Mouse (Mus musculus) cerebral cortex, adult 2 months (tissue): ENCODE data around the gene Cdc25a.

Source experiments
- WGBS: fragments of 180-500 bp; shearing (Covaris S2); methylation state at CpG from one replicate; pipeline ENCODE4 v1.1.7; 2018; 5-methylcytosine and 5-hydroxymethylcytosine counted together

The Cdc25a gene

DNA sequence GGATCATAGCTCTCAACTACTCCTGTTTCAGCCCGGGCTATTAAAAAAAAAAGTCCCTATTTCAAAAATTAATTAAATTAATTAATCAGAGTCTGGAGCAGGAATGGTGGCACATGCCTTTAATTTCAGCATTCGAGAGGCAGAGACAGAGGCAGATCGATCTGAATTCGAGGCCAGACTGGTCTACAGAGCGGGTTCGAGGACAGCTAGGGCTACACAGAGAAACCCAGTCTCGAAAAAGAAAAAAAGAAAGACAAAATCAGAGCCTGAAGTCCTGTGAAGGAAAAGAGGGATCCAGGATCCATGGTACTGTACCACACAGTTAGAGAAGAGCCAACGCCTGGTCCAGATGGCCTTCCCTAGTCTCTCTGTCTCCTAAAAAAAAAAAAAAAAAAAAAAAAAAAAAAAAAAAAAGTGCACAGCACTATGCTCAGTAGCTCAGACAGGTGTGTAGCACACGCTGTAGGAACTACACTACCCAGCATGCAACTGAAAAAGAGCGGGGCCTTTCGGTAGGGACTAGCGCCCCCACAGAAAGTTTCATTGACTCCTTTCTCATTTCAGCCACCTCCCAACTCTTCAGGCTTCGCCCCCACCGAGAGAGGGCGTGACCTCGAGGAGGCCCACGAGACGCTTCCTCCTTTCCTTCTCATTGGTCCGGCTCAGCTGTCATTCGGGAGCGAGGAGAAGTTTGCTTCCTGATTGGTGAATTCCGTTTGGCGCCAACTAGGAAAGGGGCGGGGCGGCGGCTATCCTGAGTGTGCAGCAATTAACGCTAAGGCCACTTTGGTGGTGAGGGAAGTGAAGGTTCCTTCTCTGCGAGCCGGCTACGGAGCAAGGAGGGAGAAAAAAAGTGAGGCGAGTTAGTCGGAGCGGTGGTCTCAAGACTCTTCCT, at the start of gene Cdc25a:
TSS of gene Cdc25a (plus strand) at position 783 of the 895 bp plus-strand sequence.
- WGBS = 7% methylated on average over 33 of the region's 33 CpGs

DNA sequence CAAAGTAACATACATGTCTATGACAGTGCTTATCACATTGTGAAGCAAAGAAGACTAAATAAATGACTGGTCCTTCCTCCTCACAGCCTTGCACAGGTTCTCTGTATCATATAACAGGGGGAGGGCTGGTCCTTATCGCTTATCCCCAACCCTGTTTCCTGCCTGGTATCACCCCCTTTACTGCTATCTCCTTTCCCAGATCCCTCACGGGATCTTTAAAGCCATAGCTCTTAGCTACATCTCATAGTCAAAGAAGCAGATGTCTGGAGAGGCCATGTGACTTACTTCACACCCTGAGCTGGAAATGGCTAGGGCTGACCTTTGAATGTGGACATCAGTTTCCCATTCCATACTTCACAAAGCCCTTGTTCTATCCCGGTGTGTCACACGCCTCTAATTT, 49.6 kb upstream of the Cdc25a start:
- 70% methylated on average over 4 of the region's 4 CpGs for WGBS

DNA sequence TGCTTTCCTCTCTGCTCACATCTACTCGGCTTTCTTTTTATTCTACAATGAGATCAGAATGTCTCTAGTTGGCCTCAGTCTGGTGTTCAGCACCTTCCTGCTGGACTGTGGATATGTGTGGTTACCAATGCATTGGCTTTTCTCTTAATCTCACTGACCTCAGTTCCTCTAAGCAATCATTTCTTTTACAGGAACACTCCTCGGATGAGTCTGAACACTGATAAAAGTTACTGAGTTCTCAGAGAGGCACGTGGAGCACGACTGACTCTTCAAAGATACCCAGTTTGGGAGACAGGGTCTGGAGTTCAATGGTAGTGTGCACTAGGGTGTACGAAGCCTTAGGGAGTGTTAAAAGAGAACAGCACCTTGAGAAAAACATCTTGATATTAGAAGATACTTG, 49.2 kb upstream of the Cdc25a start:
- 77% methylated on average over 5 of the region's 5 CpGs for WGBS

DNA sequence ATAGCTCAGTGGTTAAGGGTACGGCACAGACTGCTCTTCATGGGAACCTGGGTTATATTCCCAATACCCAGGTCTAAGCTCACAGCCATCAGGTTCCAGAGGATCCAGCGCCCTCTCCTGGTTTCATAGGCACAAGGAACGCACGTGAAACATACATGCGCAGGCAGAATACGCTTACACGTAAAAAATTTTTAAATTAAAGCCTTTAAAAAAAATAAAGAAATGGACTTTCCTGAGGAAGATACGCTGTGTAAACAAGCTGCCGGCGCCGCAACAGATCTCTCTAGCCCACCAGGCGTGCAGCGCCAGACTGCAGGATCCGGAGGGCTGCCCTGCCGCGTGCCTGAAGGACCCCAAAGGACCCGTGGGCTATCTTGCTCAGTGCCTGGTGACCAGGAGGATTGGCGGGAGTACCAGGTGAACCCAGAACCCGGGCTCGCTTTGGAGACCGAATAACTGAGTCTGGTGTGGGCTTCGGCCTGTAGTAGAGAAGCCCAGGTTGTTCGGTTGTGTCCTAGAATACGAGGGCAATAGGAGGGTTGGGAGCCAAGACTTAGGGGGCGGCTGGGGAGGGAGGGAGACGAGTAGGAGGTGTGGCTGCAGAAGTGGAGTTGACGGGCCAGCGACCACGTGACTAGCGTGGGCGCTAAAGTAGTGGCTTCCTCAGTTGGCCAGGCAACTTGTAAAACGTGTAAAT, 42.8 kb upstream of the Cdc25a start, which contains the start of gene Nme6:
TSS of gene Nme6 (plus strand) at position 359 of the 697 bp plus-strand sequence.
- under 1% methylated on average over 32 of the region's 32 CpGs for WGBS

DNA sequence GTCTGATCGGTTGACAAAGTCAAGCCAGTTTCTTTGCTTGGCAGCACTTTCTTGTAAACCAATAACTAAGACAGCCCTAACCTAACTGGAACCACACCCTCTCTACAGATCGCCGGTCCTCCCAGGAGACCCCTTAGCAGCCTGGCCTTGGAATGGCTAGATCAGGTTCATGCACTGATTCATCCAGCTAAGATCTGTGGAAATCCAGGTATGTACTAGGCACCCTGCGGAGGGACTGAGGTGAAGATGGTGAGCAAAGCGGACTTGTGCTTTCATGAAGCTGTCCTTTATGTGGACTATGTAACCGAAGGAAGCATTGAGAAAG, 42.3 kb upstream of the Cdc25a start:
- WGBS = 6% methylated on average over 6 of the region's 6 CpGs

DNA sequence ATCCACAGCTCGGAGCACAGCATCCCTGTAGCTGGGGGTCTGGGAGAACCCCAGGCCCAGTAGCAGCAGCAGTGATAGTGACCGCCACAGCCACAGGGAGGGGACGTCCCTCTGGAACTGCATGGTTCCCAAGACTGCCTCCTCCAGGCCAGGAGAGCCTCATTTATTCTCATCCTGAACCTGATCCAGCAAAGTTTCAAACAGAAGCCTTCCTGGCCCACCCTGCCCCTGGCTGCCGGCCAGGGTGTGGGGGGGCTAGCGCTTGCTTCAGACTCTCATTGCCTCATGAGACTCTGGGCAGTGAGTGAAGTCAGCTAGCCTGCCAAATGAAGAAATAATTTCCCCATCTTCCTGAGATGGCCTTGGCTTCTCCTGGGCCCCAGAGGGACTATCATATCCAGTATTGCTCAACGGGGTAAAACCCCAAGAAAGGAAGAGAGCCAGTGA, 26.0 kb upstream of the Cdc25a start, which contains the start of gene Camp:
TSS of gene Camp (minus strand) at position 306 of the 447 bp plus-strand sequence.
- WGBS = 59% methylated on average over 6 of the region's 6 CpGs

DNA sequence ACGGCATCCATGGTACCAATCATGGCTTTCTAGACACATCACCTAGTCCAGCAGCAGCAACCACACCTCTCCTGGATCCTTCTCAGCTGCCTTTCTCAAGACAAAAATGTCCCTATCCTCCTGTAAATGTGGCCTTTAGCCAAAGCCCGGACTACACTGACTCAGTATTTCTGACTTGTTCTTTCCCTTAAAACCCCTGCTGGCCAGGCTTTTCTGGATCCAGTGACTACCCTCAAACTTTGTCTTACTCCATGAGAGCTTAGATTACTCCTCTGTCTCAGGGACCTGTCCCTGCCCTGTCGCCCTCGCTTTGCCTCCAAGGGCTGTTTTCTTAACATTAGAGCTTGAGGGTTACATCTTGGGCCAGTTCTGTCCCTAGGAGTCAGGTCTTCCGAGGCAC, 25.3 kb upstream of the Cdc25a start:
- WGBS = 88% methylated on average over 5 of the region's 5 CpGs

DNA sequence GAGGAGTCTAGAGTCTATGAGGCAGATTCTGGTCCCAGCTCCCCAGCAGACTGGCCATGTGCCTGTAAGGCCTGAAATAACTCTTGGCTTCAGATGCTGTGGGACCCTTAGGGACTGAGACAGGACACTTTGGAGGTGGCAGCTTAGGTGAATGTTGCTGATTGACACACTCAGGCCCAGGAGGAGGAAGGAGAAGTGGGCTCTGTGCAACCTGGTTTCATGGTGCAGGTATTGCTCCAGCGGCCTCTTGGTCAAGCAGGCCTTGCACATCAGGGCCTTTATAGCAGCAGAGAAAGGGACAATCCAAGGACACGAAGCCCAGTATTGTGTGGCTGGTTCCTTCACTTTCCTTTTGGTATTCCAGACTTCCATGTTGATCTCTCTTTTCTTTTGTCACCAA, 21.0 kb upstream of the Cdc25a start:
- WGBS = 94% methylated on average over 2 of the region's 2 CpGs

DNA sequence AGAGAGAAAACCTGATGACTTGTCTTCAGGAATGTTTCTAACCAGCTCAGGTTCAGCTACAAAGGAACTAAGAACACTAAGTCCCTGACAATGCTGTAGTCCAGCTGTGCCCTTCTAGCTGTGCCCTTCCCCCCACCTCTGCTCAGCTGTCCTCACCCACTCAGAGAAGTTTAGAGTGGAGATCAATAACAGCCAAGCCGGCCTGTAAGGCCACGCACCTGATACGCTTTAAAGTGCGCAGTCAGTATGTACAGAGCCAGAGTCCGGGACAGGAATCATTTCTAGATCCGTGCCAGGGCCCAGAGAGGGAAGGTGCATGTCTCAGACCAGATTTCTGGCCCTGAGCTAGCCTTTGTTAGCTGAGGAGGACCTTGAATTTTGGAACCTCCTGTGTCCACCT, 19.4 kb upstream of the Cdc25a start:
- 91% methylated on average over 6 of the region's 6 CpGs for WGBS

DNA sequence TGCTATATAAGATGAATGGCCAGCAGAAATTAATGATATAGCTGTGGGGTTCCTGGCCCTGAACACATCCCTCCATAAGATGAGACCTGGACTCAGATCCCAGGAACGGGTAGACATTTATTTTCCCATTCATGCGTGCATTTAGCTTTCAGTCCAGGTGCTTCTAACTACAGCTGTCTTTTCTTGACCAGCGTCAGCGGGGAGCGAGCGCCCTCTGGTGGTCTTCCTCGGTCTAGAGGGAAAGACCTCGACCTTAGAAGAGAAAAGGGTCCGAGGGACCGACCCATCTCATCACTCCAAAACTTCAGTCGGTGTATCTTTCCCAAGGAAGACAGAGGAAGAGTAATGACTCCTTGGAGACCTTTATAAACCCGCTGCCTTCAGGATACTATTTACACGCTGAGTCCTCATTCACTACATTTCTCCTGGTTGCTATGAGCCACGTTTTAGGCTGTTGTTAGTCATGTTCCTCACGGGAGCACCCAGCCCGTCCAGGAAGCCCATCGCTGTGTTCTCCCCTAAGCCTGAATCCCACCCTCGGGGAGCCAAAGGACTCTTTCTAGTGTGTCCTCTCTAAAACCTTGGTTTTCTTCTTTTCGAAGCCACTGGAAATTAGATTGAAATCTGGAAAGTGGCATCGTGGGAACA, 12.9 kb upstream of the Cdc25a start:
- 8% methylated on average over 20 of the region's 20 CpGs for WGBS

DNA sequence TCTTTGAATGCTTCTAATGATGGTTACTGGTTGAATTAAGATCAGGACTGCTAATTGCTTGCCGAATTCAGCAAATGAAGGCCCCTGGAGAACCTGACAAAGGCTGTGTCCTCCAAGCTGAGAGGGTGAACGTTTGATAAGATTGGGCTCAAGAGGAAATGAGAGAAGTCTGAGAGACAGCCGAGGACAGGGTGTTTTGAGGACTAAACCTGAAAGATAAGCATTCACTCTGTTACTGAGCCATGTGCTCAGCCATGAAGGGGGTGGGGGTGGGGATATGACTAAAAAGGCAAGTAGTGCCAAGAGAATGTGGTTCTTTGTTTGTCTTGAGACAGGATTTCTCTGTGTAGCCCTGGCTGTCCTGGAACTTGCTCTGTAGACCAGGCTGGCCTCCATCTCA, 12.3 kb upstream of the Cdc25a start:
- 41% methylated on average over 3 of the region's 3 CpGs for WGBS

DNA sequence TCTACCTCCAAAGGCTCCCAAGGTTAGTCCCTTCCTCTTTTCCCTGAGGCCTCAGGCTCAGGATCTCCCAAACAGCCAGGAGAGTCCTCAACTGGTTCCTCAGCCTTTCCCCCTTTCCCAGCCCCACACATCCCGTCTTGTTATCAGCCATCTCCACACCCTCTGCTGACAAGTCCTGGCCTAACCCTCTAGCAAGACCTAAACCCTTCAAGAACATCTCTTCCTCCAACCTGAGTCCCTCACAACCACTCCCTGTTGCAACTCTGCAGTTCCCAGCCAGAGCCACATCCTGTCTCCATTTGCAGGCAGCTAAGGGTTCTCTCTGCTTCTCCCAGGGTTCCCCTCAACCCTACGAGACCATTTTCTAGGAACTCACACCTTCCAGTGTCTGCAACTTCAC, 9.2 kb upstream of the Cdc25a start:
- WGBS = 86% methylated on average over 2 of the region's 2 CpGs

DNA sequence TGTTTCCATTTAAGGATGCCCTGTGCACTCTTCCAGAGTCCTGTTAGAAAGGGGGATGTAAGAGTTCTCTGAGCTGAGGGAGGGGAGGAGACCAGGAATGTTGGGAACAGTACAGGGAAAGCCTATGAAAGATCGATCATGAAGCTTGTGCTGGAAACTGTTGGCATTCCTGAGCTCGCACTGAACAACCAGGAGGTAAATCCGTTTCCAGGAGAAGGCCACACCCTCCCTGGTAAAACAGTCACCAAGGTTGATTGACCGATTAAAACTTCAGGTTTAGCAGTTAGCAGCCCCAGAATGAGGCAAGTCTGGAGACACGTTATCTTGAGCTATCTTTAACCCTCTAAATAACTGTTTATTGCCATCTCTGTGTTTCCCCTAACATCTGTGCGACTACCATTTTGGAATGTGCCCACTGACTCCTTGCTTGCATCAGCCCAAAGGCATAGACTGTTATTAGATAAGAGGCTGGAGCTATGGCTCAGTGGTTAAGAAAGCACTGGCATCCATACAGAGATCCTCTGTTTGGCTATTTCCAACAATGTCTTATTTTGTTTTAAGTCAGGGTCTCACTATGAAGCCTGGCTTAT, 4.3 kb upstream of the Cdc25a start:
- 50% methylated on average over 6 of the region's 6 CpGs for WGBS

DNA sequence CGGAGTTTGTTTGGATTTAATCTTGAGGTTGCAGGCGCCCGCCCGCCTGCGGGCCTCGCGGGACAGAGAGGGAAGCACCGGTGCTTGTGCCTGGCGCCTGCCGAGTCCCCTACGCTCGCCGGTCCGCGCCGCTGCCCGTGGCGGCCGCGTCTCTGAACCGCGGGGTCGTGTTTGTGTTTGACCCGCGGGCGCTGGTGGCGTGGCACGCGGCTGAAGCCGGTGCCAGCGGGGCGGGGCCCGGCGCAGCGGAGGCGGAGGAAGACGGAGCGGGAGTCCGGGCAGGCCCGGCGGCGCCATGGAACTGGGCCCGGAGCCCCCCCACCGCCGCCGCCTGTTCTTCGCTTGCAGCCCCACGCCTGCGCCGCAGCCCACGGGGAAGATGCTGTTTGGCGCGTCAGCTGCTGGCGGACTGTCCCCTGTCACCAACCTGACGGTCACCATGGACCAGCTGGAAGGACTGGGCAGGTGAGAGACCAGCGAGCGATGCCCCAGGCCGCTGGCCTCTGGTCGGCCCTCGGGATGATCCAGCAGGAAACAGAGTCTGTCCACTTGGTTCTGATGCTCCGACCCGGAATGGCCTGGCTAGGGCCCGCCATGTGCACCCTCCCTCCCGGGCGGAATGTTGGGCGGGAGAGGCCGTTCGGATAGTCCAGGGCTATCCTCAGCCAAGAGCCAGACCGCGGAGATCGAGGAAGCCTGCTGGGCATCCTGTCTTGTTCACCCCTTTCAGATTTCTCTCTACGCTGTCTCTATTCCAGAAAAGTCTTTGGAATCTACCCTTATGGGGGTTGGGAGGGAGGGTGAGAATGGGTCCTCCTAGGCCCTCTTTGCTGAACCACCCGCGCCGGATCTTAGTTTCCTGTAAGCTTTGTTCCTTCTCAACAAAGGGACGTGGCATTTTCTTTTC, 569 bp downstream of the Cdc25a start:
- 2% methylated on average over 76 of the region's 76 CpGs for WGBS

DNA sequence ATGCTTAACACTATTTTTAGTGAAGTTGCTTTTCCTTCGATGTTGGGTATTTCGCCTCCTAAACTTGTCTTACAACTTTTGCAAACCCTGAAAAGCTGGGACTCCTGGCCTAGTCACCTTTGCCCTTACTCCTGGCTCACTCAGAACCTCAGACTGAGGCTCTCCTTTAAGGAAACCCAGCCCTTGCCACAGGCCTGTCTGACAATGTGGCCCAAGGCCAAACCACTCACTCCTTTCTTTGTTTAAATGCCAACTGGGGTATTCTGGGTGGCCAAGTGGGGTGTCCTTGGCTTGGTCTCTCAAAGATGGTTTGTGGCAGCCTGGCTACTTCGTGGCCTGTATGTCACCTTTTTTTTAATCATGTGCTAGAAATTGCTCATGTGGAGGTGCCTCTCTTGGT, 1.4 kb downstream of the Cdc25a start:
- 36% methylated on average over 3 of the region's 3 CpGs for WGBS

DNA sequence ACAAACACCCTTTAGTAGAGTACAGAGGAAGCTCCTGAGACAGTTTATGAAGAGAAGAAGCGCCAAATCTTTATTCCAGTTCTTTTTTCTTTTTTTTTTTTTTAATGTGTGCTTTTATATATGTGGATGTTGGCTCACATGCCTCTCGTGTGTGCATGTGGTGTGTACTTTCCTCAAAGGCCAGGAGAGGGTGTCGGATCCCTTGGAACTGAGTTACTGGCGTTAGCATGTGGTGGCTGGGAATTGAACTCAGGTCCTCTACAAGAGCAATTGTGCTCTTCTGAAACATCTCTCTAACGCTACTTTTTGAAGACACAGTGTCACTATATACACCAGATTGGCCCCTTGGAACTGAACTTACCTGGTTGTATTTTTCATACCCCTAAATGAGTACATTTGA, 2.3 kb downstream of the Cdc25a start:
- WGBS = 94% methylated on average over 5 of the region's 5 CpGs

DNA sequence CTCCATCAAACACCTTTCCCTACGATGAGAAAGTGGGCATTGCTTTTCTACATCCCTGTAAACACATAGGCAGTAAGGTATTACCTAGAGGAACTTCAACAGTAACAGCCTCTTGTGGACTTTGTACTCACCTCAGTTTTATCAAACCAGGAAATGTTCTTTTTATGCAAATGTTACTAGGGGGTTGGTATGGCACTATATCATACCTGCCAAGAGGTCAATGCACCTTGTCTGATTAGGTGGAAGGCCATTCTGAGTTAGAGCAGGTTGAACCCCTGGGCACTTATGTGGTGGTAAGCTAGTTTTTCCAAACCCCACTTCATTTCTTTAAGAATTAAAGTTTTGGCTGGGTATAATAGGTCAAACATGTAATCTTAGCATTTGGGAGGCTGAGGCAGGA, 3.9 kb downstream of the Cdc25a start:
- 97% methylated on average over 1 of the region's 1 CpGs for WGBS

DNA sequence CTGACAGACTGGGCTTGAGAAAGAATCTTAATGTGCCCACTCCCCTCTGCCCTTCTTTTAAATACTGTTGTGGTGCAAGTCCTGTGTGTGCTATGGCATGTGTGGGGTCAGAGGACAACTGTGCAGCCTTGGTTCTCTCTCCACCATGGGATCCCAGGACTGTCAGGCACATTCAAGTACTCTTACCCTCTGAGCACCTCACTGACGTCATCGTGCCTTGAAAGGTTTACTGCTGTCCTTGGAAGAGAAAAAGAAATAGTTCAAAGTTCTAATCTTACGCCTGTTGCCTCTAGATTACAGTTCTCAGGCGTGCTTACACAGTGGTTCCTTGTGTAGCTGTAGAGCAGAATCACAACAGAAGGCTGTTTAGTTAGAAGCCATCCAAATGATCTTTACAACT, 10.9 kb downstream of the Cdc25a start:
- WGBS = 86% methylated on average over 4 of the region's 4 CpGs

DNA sequence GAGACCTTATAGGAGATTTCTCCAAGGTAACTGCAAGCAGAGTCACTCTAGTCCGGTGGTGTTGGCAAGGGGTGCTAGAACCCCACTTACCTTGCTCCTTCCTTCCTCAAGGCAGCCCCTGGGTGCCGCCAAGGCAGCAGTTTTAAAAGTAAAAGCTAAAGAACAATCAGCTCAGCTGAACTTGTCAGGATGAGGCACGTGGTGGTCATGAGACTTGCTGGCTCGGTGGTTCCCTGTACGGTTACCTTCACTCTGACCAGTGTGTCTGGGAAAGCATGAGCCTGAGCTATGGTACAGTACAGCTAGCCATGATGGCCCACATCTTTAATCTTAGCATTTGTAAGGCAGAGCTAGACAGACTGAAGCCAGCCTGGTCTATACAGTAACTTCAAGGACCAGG, 11.9 kb downstream of the Cdc25a start:
- WGBS = 75% methylated on average over 5 of the region's 5 CpGs

DNA sequence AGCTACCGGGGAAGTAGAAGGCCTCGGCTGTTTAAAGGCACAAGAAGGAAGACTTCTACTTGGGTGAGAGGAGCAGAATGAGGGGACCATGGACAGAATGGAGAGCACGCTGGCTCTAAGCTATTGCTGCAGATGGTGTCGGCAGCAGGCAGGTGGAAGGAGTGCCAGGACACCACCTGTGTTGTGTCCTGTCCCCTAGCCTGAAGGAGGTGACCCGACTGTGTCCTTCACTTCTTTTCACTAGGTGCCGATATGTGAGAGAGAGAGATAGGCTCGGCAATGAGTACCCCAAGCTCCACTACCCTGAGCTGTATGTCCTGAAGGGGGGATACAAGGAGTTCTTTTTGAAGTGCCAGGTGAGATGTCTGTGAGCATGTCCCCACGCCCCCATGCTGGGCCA, 16.1 kb downstream of the Cdc25a start:
- WGBS = 92% methylated on average over 8 of the region's 8 CpGs

DNA sequence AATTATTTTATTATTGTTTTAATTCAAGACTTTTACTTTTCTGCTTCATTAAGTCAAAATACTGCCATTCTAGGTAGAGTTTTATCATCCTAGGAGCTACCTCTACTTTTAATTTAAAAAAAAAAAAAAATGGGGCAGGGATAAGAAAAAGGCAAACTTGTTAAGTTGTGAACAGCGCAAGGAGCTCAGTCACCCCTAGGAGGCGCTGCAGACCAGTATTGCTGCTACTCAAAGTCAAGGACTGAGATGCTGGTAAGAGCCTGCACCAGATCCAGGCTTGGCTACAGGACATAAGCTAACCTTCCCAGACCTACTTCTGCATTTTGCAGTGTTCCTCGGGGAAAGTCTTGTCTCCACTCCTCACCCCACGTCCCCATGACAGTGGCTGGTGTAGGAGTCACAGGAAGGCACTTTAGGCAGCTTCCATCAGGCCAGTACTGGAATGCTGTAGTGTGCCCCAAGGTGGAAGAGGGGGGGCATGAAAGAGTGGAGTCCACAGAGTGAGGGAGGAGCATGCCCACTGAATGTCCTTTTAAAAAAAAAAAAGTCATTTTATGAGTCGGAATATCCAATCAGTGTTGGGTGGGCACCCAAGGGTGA, 17.4 kb downstream of the Cdc25a start:
- 59% methylated on average over 5 of the region's 5 CpGs for WGBS
